12 mouse cellular contexts compared by ENCODE assay signal in genomic region chr4:82945572-82946275, GRCm38 (mm10).
A peak's percentile ranks its signal among the peaks of the same experiment; 100 is the strongest.
DNase-seq lines count a peak whose midpoint lies in the region; ATAC-seq and TF ChIP-seq lines count a peak whose summit lies in the region.
"Had no signal": no experiment of that assay in that cellular context is flagged by ENCODE, and none has a peak within 500 bp of the region (broad histone marks: within the 10 kb centered on the region; RNA-seq: fewer than 3 reads in every experiment).

No protein-coding gene starts in this region.

- H3K9ac ChIP-seq in embryonic facial prominence, embryonic 14.5 days (ENCODE audit: low read depth, low read length) = no peak overlapping the region
- peak overlapping the region; percentile 41 for H3K9ac ChIP-seq in forebrain, embryonic 14.5 days (ENCODE audit: low read length)
- H3K9ac ChIP-seq in midbrain, embryonic 13.5 days (replicated peaks) = no peak overlapping the region
- H3K9ac ChIP-seq: lung, embryonic 14.5 days had no signal

- no peak for TF ChIP-seq POLR2A in brain, embryonic 14.5 days (IDR thresholded peaks at IDR 0.05; ENCODE audit: borderline replicate concordance, extremely low read depth, insufficient read depth, insufficient read length, poor library complexity, severe bottlenecking)

- intact Hi-C loops in gastrocnemius, postnatal 36 days (cut with DNase I) = loop anchor here (5.0 kb wide), 1 partner anchor 237 kb away; no protein-coding TSS in a partner anchor

- no peaks in the 10 kb centered on the region for H3K27me3 ChIP-seq in embryonic facial prominence, embryonic 14.5 days (replicated peaks; ENCODE audit: control insufficient read depth, insufficient read depth, low read length)
- H3K27me3 ChIP-seq in embryonic facial prominence, embryonic 10.5 days (replicated peaks; ENCODE audit: low read depth, poor library complexity, severe bottlenecking) = no peaks in the 10 kb centered on the region
- H3K27me3 ChIP-seq in forebrain, embryonic 14.5 days (replicated peaks; ENCODE audit: control insufficient read depth, insufficient read depth, low read length) = no peaks in the 10 kb centered on the region
- H3K27me3 ChIP-seq in midbrain, embryonic 13.5 days = no peaks in the 10 kb centered on the region

- no peaks in the 10 kb centered on the region for H3K4me1 ChIP-seq in embryonic facial prominence, embryonic 14.5 days (ENCODE audit: control insufficient read depth, insufficient read depth, low read length)
- no peaks in the 10 kb centered on the region for H3K4me1 ChIP-seq in embryonic facial prominence, embryonic 10.5 days
- peaks cover 22% of the 10 kb centered on the region for H3K4me1 ChIP-seq in forebrain, embryonic 14.5 days (ENCODE audit: control insufficient read depth, insufficient read depth, low read length)
- peaks cover 14% of the 10 kb centered on the region for H3K4me1 ChIP-seq in midbrain, embryonic 13.5 days (replicated peaks)

- H3K27ac ChIP-seq in embryonic facial prominence, embryonic 14.5 days (replicated peaks; ENCODE audit: low read depth, low read length) = no peak overlapping the region
- no peak overlapping the region for H3K27ac ChIP-seq in embryonic facial prominence, embryonic 10.5 days (replicated peaks)
- peak overlapping the region; percentile 93 for H3K27ac ChIP-seq in forebrain, embryonic 14.5 days (ENCODE audit: low read depth, low read length)
- H3K27ac ChIP-seq in midbrain, embryonic 13.5 days = peak overlapping the region; percentile 80

- H3K4me2 ChIP-seq in embryonic facial prominence, embryonic 14.5 days (ENCODE audit: low read depth, low read length) = no peak overlapping the region
- H3K4me2 ChIP-seq in forebrain, embryonic 14.5 days (ENCODE audit: low read length) = peak overlapping the region; percentile 18; the same call in 1 of the 2 replicates
- H3K4me2 ChIP-seq in midbrain, embryonic 13.5 days (replicated peaks) = no peak overlapping the region
- H3K4me2 ChIP-seq: lung, embryonic 14.5 days had no signal

- 79% methylated on average over 9 of the region's 9 CpGs for WGBS in embryonic facial prominence, embryonic 14.5 days
- WGBS in embryonic facial prominence, embryonic 10.5 days = 83% methylated on average over 9 of the region's 9 CpGs
- WGBS in forebrain, embryonic 14.5 days = 72% methylated on average over 9 of the region's 9 CpGs
- 68% methylated on average over 9 of the region's 9 CpGs for WGBS in midbrain, embryonic 13.5 days

- peak; percentile 25 for DNase-seq in embryonic facial prominence, embryonic 14.5 days (ENCODE audit: low spot score)
- no peak for DNase-seq in embryonic facial prominence, embryonic 10.5 days (ENCODE audit: low spot score)
- DNase-seq in brain, embryonic 14.5 days (ENCODE audit: low read depth) = peak; percentile 67
- DNase-seq in forebrain, embryonic 14.5 days (ENCODE audit: low spot score) = peak; percentile 63
- DNase-seq in heart, postnatal 4 days = no peak
- no peak for DNase-seq in urinary bladder, postnatal 36 days (ENCODE audit: low spot score in 2 of 2)
- DNase-seq in gastrocnemius, postnatal 36 days = no peak
- DNase-seq: gastrocnemius, postnatal 10 days; heart, postnatal 10 days; kidney, postnatal 14 days had no signal

- no peak for ATAC-seq in embryonic facial prominence, embryonic 14.5 days (ENCODE audit: low read depth)
- peak; percentile 43; the same call in 1 of the 2 replicates for ATAC-seq in forebrain, embryonic 14.5 days
- ATAC-seq in midbrain, embryonic 13.5 days = peak; percentile 46; the same call in 1 of the 2 replicates

- no peak for TF ChIP-seq CTCF in brain, embryonic 14.5 days (IDR thresholded peaks at IDR 0.05; ENCODE audit: borderline replicate concordance, extremely low read depth, insufficient read depth, insufficient read length)

- H3K4me3 ChIP-seq in embryonic facial prominence, embryonic 14.5 days (ENCODE audit: low read depth, low read length) = no peak overlapping the region
- no peak overlapping the region for H3K4me3 ChIP-seq in embryonic facial prominence, embryonic 10.5 days
- no peak overlapping the region for H3K4me3 ChIP-seq in forebrain, embryonic 14.5 days (ENCODE audit: low read depth, low read length)
- H3K4me3 ChIP-seq in midbrain, embryonic 13.5 days (replicated peaks) = no peak overlapping the region

- H3K36me3 ChIP-seq in embryonic facial prominence, embryonic 14.5 days (ENCODE audit: control insufficient read depth, insufficient read depth, low read length) = peaks cover 27% of the 10 kb centered on the region
- peaks cover 74% of the 10 kb centered on the region for H3K36me3 ChIP-seq in embryonic facial prominence, embryonic 10.5 days (replicated peaks)
- no peaks in the 10 kb centered on the region for H3K36me3 ChIP-seq in forebrain, embryonic 14.5 days (ENCODE audit: control insufficient read depth, insufficient read depth, low read length)
- no peaks in the 10 kb centered on the region for H3K36me3 ChIP-seq in midbrain, embryonic 13.5 days

- H3K9me3 ChIP-seq in embryonic facial prominence, embryonic 14.5 days (ENCODE audit: control insufficient read depth, low read length) = no peaks in the 10 kb centered on the region
- no peaks in the 10 kb centered on the region for H3K9me3 ChIP-seq in embryonic facial prominence, embryonic 10.5 days
- H3K9me3 ChIP-seq in forebrain, embryonic 14.5 days (replicated peaks; ENCODE audit: control insufficient read depth, low read length) = no peaks in the 10 kb centered on the region
- H3K9me3 ChIP-seq in midbrain, embryonic 13.5 days = no peaks in the 10 kb centered on the region

Comparison
In these comparisons a context has a peak if more than half of its experiments do, and no peak if none do; other contexts are left out.
1. DNase-seq: peak in embryonic facial prominence, embryonic 14.5 days (single experiment), brain, embryonic 14.5 days (single experiment) and forebrain, embryonic 14.5 days (single experiment); none in embryonic facial prominence, embryonic 10.5 days (single experiment), heart, postnatal 4 days (single experiment), urinary bladder, postnatal 36 days (0 of 2) and gastrocnemius, postnatal 36 days (0 of 2).
2. H3K27ac ChIP-seq: peak in forebrain, embryonic 14.5 days (single experiment) and midbrain, embryonic 13.5 days (single experiment); none in embryonic facial prominence, embryonic 14.5 days (single experiment) and embryonic facial prominence, embryonic 10.5 days (single experiment).